Mouse (Mus musculus): Measurements from ENCODE around the gene Chgb. TPM values are rescaled to one million over a fixed set of nuclear protein-coding genes. Genes with fewer than 3 reads are reported as not detected.

Gene Chgb
- polyA plus RNA-seq (2011; ENCODE audit: insufficient read depth, insufficient read length, low read depth, missing spikeins) = not detected in 2 replicates

GRCm38 (mm10) chr2:132780978-132781377, at the start of gene Chgb:
TSS of gene Chgb (plus strand) at chr2:132781278.
- Histone ChIP-seq H3K27ac (ENCODE audit: insufficient read depth, low read length) (no peak within 1 kb of the TSS), H3K9ac (ENCODE audit: low read depth, poor library complexity, severe bottlenecking) (no peak within 1 kb of the TSS; the same call in 1 of the 2 replicates)

GRCm38 (mm10) chr2:132732940-132733339, 48.1 kb upstream of the Chgb start:
- no peak overlapping the region for H3K9ac ChIP-seq (ENCODE audit: low read depth, poor library complexity, severe bottlenecking)
- H3K27ac ChIP-seq (ENCODE audit: insufficient read depth, low read length) = no peak overlapping the region
- TF ChIP-seq EP300 (IDR thresholded peaks at IDR 0.05; ENCODE audit: insufficient read depth, low read depth, low read length) = no peak
- TF ChIP-seq POLR2A (IDR thresholded peaks at IDR 0.05; ENCODE audit: insufficient read depth, low read length) = no peak
- TF ChIP-seq CTCF (IDR thresholded peaks at IDR 0.05; ENCODE audit: low read depth, low read length) = no peak
- H3K4me3 ChIP-seq (ENCODE audit: low read depth, low read length) = no peak overlapping the region
- 0 out of 2 replicates have a peak, but pooled peaks cover 3% of the 10 kb centered on the region for H3K9me3 ChIP-seq (replicated peaks; ENCODE audit: control insufficient read depth, insufficient read depth, low read length, poor library complexity, severe bottlenecking)
- H3K4me1 ChIP-seq (ENCODE audit: control insufficient read depth, insufficient read depth, low read length) = no peaks in the 10 kb centered on the region
- no peaks in the 10 kb centered on the region for H3K36me3 ChIP-seq (ENCODE audit: control insufficient read depth, insufficient read depth, low read length, poor library complexity, severe bottlenecking)
- no peaks in the 10 kb centered on the region for H3K27me3 ChIP-seq (ENCODE audit: control insufficient read depth, insufficient read depth, low read length, poor library complexity, severe bottlenecking)

More at GRCm38 (mm10) chr2:132780978-132781377, at the start of gene Chgb:
- H3K4me1 ChIP-seq (ENCODE audit: control insufficient read depth, insufficient read depth, low read length) = no peaks in the 10 kb centered on the region
- no peak for TF ChIP-seq EP300 (IDR thresholded peaks at IDR 0.05; ENCODE audit: insufficient read depth, low read depth, low read length)
- no peak for TF ChIP-seq CTCF (IDR thresholded peaks at IDR 0.05; ENCODE audit: low read depth, low read length)
- no peak for TF ChIP-seq POLR2A (IDR thresholded peaks at IDR 0.05; ENCODE audit: insufficient read depth, low read length)
- no peaks in the 10 kb centered on the region for H3K27me3 ChIP-seq (ENCODE audit: control insufficient read depth, insufficient read depth, low read length, poor library complexity, severe bottlenecking)
- no peaks in the 10 kb centered on the region for H3K36me3 ChIP-seq (ENCODE audit: control insufficient read depth, insufficient read depth, low read length, poor library complexity, severe bottlenecking)
- H3K9me3 ChIP-seq (replicated peaks; ENCODE audit: control insufficient read depth, insufficient read depth, low read length, poor library complexity, severe bottlenecking) = no peaks in the 10 kb centered on the region
- H3K4me3 ChIP-seq (ENCODE audit: low read depth, low read length) = peak within 1 kb of the TSS; percentile 67

- no peak overlapping the region for H3K4me3 ChIP-seq (ENCODE audit: low read depth, low read length)
- H3K9ac ChIP-seq (ENCODE audit: low read depth, poor library complexity, severe bottlenecking) = no peak overlapping the region
- 0 out of 2 replicates have a peak, but pooled peaks cover 3% of the 10 kb centered on the region for H3K9me3 ChIP-seq (replicated peaks; ENCODE audit: control insufficient read depth, insufficient read depth, low read length, poor library complexity, severe bottlenecking)
- no peak for TF ChIP-seq POLR2A (IDR thresholded peaks at IDR 0.05; ENCODE audit: insufficient read depth, low read length)
- TF ChIP-seq EP300 (IDR thresholded peaks at IDR 0.05; ENCODE audit: insufficient read depth, low read depth, low read length) = no peak
- no peak for TF ChIP-seq CTCF (IDR thresholded peaks at IDR 0.05; ENCODE audit: low read depth, low read length)
- H3K27ac ChIP-seq (ENCODE audit: insufficient read depth, low read length) = no peak overlapping the region
- H3K36me3 ChIP-seq (ENCODE audit: control insufficient read depth, insufficient read depth, low read length, poor library complexity, severe bottlenecking) = no peaks in the 10 kb centered on the region
- H3K4me1 ChIP-seq (ENCODE audit: control insufficient read depth, insufficient read depth, low read length) = no peaks in the 10 kb centered on the region
- no peaks in the 10 kb centered on the region for H3K27me3 ChIP-seq (ENCODE audit: control insufficient read depth, insufficient read depth, low read length, poor library complexity, severe bottlenecking)
Measured at GRCm38 (mm10) chr2:132733603-132734573, 47.2 kb upstream of the Chgb start.

GRCm38 (mm10) chr2:132738816-132739432, 42.2 kb upstream of the Chgb start:
- H3K4me3 ChIP-seq (ENCODE audit: low read depth, low read length) = no peak overlapping the region
- no peaks in the 10 kb centered on the region for H3K27me3 ChIP-seq (ENCODE audit: control insufficient read depth, insufficient read depth, low read length, poor library complexity, severe bottlenecking)
- no peak overlapping the region for H3K9ac ChIP-seq (ENCODE audit: low read depth, poor library complexity, severe bottlenecking)
- 0 out of 2 replicates have a peak, but pooled peaks cover 3% of the 10 kb centered on the region for H3K9me3 ChIP-seq (replicated peaks; ENCODE audit: control insufficient read depth, insufficient read depth, low read length, poor library complexity, severe bottlenecking)
- no peak overlapping the region for H3K27ac ChIP-seq (ENCODE audit: insufficient read depth, low read length)
- TF ChIP-seq EP300 (IDR thresholded peaks at IDR 0.05; ENCODE audit: insufficient read depth, low read depth, low read length) (no peak), CTCF (IDR thresholded peaks at IDR 0.05; ENCODE audit: low read depth, low read length) (no peak), POLR2A (IDR thresholded peaks at IDR 0.05; ENCODE audit: insufficient read depth, low read length) (no peak)
- H3K36me3 ChIP-seq (ENCODE audit: control insufficient read depth, insufficient read depth, low read length, poor library complexity, severe bottlenecking) = no peaks in the 10 kb centered on the region
- no peaks in the 10 kb centered on the region for H3K4me1 ChIP-seq (ENCODE audit: control insufficient read depth, insufficient read depth, low read length)

GRCm38 (mm10) chr2:132741862-132742347, 39.2 kb upstream of the Chgb start:
- Histone ChIP-seq H3K4me1 (ENCODE audit: control insufficient read depth, insufficient read depth, low read length) (no peaks in the 10 kb centered on the region), H3K36me3 (ENCODE audit: control insufficient read depth, insufficient read depth, low read length, poor library complexity, severe bottlenecking) (no peaks in the 10 kb centered on the region), H3K9me3 (replicated peaks; ENCODE audit: control insufficient read depth, insufficient read depth, low read length, poor library complexity, severe bottlenecking) (no peaks in the 10 kb centered on the region), H3K4me3 (ENCODE audit: low read depth, low read length) (no peak overlapping the region), H3K27me3 (ENCODE audit: control insufficient read depth, insufficient read depth, low read length, poor library complexity, severe bottlenecking) (no peaks in the 10 kb centered on the region), H3K27ac (ENCODE audit: insufficient read depth, low read length) (no peak overlapping the region), H3K9ac (ENCODE audit: low read depth, poor library complexity, severe bottlenecking) (no peak overlapping the region)
- TF ChIP-seq EP300 (IDR thresholded peaks at IDR 0.05; ENCODE audit: insufficient read depth, low read depth, low read length) (no peak), CTCF (IDR thresholded peaks at IDR 0.05; ENCODE audit: low read depth, low read length) (no peak), POLR2A (IDR thresholded peaks at IDR 0.05; ENCODE audit: insufficient read depth, low read length) (no peak)

Data from ES-Bruce4 (cell line).